In genomic region chr13:56025027-56025410, GRCm38 (mm10) we compare ENCODE assay signal across 14 mouse cellular contexts.
DNase-seq lines count a peak whose midpoint lies in the region; ATAC-seq and TF ChIP-seq lines count a peak whose summit lies in the region.
"Had no signal": no experiment of that assay in that cellular context is flagged by ENCODE, and none has a peak within 500 bp of the region (broad histone marks: within the 10 kb centered on the region; RNA-seq: fewer than 3 reads in every experiment).

No protein-coding gene starts in this region.

- no peak for DNase-seq in heart, adult 9 months (ENCODE audit: low spot score in 2 of 2)
- no peak for DNase-seq in lung, postnatal 25 days (ENCODE audit: low spot score)
- DNase-seq in left cerebral cortex, postnatal 14 days (ENCODE audit: low spot score in 2 of 2) = no peak
- DNase-seq: cerebellum, postnatal 14 days; gastrocnemius, postnatal 36 days; liver, embryonic 13.5 days had no signal

- H3K27ac ChIP-seq in heart, embryonic 13.5 days (replicated peaks) = no peak overlapping the region
- no peak overlapping the region for H3K27ac ChIP-seq in lung, embryonic 15.5 days
- H3K27ac ChIP-seq in embryonic facial prominence, embryonic 12.5 days = no peak overlapping the region
- H3K27ac ChIP-seq in small intestine, adult 2 months (ENCODE audit: insufficient read depth, low read depth, low read length) = no peak overlapping the region
- H3K27ac ChIP-seq in forebrain, embryonic 15.5 days (replicated peaks) = no peak overlapping the region
- H3K27ac ChIP-seq: forebrain, embryonic 13.5 days; liver, embryonic 13.5 days; midbrain, embryonic 12.5 days; neural tube, embryonic 12.5 days had no signal

- ATAC-seq in heart, embryonic 13.5 days (ENCODE audit: extremely low read depth, insufficient number of reproducible peaks, low FRiP score, low TSS enrichment) = no peak
- no peak for ATAC-seq in lung, embryonic 15.5 days (ENCODE audit: borderline replicate concordance, extremely low read depth, low FRiP score, low TSS enrichment)
- no peak for ATAC-seq in embryonic facial prominence, embryonic 12.5 days (ENCODE audit: insufficient number of reproducible peaks, insufficient read depth, low FRiP score, low TSS enrichment)
- ATAC-seq in forebrain, embryonic 15.5 days (replicated peaks) = no peak
- ATAC-seq: forebrain, embryonic 13.5 days had no signal

- TF ChIP-seq POLR2A in small intestine, adult 2 months (IDR thresholded peaks at IDR 0.05; ENCODE audit: low read depth, low read length) = no peak

- peak overlapping the region; percentile 45 for H3K4me2 ChIP-seq in heart, embryonic 13.5 days
- H3K4me2 ChIP-seq in lung, embryonic 15.5 days = peak overlapping the region; percentile 46
- H3K4me2 ChIP-seq in embryonic facial prominence, embryonic 12.5 days (replicated peaks) = 0 out of 2 replicates have a peak overlapping the region, but pooled peaks have one; percentile 11
- no peak overlapping the region for H3K4me2 ChIP-seq in forebrain, embryonic 15.5 days (replicated peaks)
- H3K4me2 ChIP-seq: forebrain, embryonic 13.5 days; liver, embryonic 13.5 days; midbrain, embryonic 12.5 days; neural tube, embryonic 12.5 days had no signal

- peaks cover 3% of the 10 kb centered on the region; the same call in 1 of the 2 replicates for H3K27me3 ChIP-seq in heart, embryonic 13.5 days (replicated peaks)
- peaks cover 55% of the 10 kb centered on the region for H3K27me3 ChIP-seq in lung, embryonic 15.5 days
- no peaks in the 10 kb centered on the region for H3K27me3 ChIP-seq in embryonic facial prominence, embryonic 12.5 days
- H3K27me3 ChIP-seq in small intestine, adult 2 months (ENCODE audit: control insufficient read depth, insufficient read depth, low read length) = peaks cover 11% of the 10 kb centered on the region; the same call in 1 of the 2 replicates
- no peaks in the 10 kb centered on the region for H3K27me3 ChIP-seq in forebrain, embryonic 15.5 days
- H3K27me3 ChIP-seq: forebrain, embryonic 13.5 days; liver, embryonic 13.5 days; midbrain, embryonic 12.5 days had no signal

- H3K36me3 ChIP-seq in heart, embryonic 13.5 days = no peaks in the 10 kb centered on the region
- H3K36me3 ChIP-seq in lung, embryonic 15.5 days = no peaks in the 10 kb centered on the region
- H3K36me3 ChIP-seq in embryonic facial prominence, embryonic 12.5 days = no peaks in the 10 kb centered on the region
- H3K36me3 ChIP-seq in small intestine, adult 2 months (ENCODE audit: control insufficient read depth, insufficient read depth, low read length) = no peaks in the 10 kb centered on the region
- H3K36me3 ChIP-seq in forebrain, embryonic 15.5 days = no peaks in the 10 kb centered on the region
- H3K36me3 ChIP-seq: liver, embryonic 13.5 days; midbrain, embryonic 12.5 days; neural tube, embryonic 12.5 days had no signal

- H3K4me1 ChIP-seq in heart, embryonic 13.5 days = peaks cover 30% of the 10 kb centered on the region
- peaks cover 22% of the 10 kb centered on the region for H3K4me1 ChIP-seq in lung, embryonic 15.5 days
- peaks cover 11% of the 10 kb centered on the region; the same call in 1 of the 2 replicates for H3K4me1 ChIP-seq in embryonic facial prominence, embryonic 12.5 days
- H3K4me1 ChIP-seq in small intestine, adult 2 months (ENCODE audit: control insufficient read depth, insufficient read depth, insufficient read length, low read length) = no peaks in the 10 kb centered on the region
- H3K4me1 ChIP-seq in forebrain, embryonic 15.5 days = no peaks in the 10 kb centered on the region
- H3K4me1 ChIP-seq: forebrain, embryonic 13.5 days; liver, embryonic 13.5 days; midbrain, embryonic 12.5 days had no signal

- no peaks in the 10 kb centered on the region for H3K9me3 ChIP-seq in heart, embryonic 13.5 days
- H3K9me3 ChIP-seq in lung, embryonic 15.5 days = no peaks in the 10 kb centered on the region
- H3K9me3 ChIP-seq in embryonic facial prominence, embryonic 12.5 days = no peaks in the 10 kb centered on the region
- H3K9me3 ChIP-seq in forebrain, embryonic 15.5 days = no peaks in the 10 kb centered on the region
- H3K9me3 ChIP-seq: forebrain, embryonic 13.5 days; liver, embryonic 13.5 days; midbrain, embryonic 12.5 days; neural tube, embryonic 12.5 days had no signal

- 40% methylated on average over 14 of the region's 14 CpGs for WGBS in heart, embryonic 13.5 days
- WGBS in lung, embryonic 15.5 days = 13% methylated on average over 14 of the region's 14 CpGs
- WGBS in embryonic facial prominence, embryonic 12.5 days = 33% methylated on average over 14 of the region's 14 CpGs
- WGBS in small intestine, adult 2 months = 48% methylated on average over 14 of the region's 14 CpGs
- WGBS in forebrain, embryonic 15.5 days = 84% methylated on average over 14 of the region's 14 CpGs

- intact Hi-C loops in left cerebral cortex, postnatal 14 days (cut with DNase I) = no loop called here

- no peak overlapping the region for H3K4me3 ChIP-seq in heart, embryonic 13.5 days
- H3K4me3 ChIP-seq in lung, embryonic 15.5 days = peak overlapping the region; percentile 14; the same call in 1 of the 2 replicates
- H3K4me3 ChIP-seq in embryonic facial prominence, embryonic 12.5 days = no peak overlapping the region
- peak overlapping the region; percentile 15; the same call in 1 of the 2 replicates for H3K4me3 ChIP-seq in small intestine, adult 2 months (ENCODE audit: low read depth, low read length)
- H3K4me3 ChIP-seq in forebrain, embryonic 15.5 days = no peak overlapping the region
- H3K4me3 ChIP-seq: forebrain, embryonic 13.5 days; liver, embryonic 13.5 days; midbrain, embryonic 12.5 days; neural tube, embryonic 12.5 days had no signal

- no peak for TF ChIP-seq CTCF in small intestine, adult 2 months (IDR thresholded peaks at IDR 0.05; ENCODE audit: extremely low read depth, insufficient read length, insufficient replicate concordance, low read depth, low read length)

- H3K9ac ChIP-seq in heart, embryonic 13.5 days = no peak overlapping the region
- H3K9ac ChIP-seq in lung, embryonic 15.5 days = no peak overlapping the region
- H3K9ac ChIP-seq in embryonic facial prominence, embryonic 12.5 days = no peak overlapping the region
- H3K9ac ChIP-seq in forebrain, embryonic 15.5 days (replicated peaks) = no peak overlapping the region
- H3K9ac ChIP-seq: forebrain, embryonic 13.5 days; liver, embryonic 13.5 days; midbrain, embryonic 12.5 days; neural tube, embryonic 12.5 days had no signal

Comparison
In these comparisons a context has a peak if more than half of its experiments do, and no peak if none do; other contexts are left out.
1. H3K4me3 ChIP-seq: peak in lung, embryonic 15.5 days (single experiment) and small intestine, adult 2 months (single experiment); none in heart, embryonic 13.5 days (single experiment), embryonic facial prominence, embryonic 12.5 days (single experiment) and forebrain, embryonic 15.5 days (single experiment).